Mouse (Mus musculus): Measurements from ENCODE around the gene Cdkn2c. TPM values are rescaled to one million over a fixed set of nuclear protein-coding genes. Genes with fewer than 3 reads are reported as not detected.

The Cdkn2c gene
- polyA plus RNA-seq, 1 experiment from 2014 or later, result 1.0 TPM

- Histone ChIP-seq H3K27me3 (ENCODE audit: control insufficient read depth, insufficient read depth, low read length) (no peaks in the 10 kb centered on the region), H3K4me1 (ENCODE audit: control insufficient read depth, insufficient read depth, low read length) (0 out of 2 replicates have a peak, but pooled peaks cover 3% of the 10 kb centered on the region), H3K27ac (ENCODE audit: low read depth, low read length) (no peak overlapping the region), H3K9ac (replicated peaks; ENCODE audit: low read depth, low read length) (no peak overlapping the region), H3K9me3 (ENCODE audit: control insufficient read depth, low read length) (no peaks in the 10 kb centered on the region), H3K36me3 (ENCODE audit: control insufficient read depth, insufficient read depth, low read length) (no peaks in the 10 kb centered on the region), H3K4me3 (ENCODE audit: low read depth, low read length) (no peak overlapping the region), H3K4me2 (ENCODE audit: low read depth, low read length) (no peak overlapping the region)
- ATAC-seq (ENCODE audit: low read depth), result no peak
- WGBS, result 81% methylated on average over 2 of the region's 2 CpGs
Observed at GRCm38 (mm10) chr4:109674097-109674496, 7.1 kb upstream of the Cdkn2c start.

DNA sequence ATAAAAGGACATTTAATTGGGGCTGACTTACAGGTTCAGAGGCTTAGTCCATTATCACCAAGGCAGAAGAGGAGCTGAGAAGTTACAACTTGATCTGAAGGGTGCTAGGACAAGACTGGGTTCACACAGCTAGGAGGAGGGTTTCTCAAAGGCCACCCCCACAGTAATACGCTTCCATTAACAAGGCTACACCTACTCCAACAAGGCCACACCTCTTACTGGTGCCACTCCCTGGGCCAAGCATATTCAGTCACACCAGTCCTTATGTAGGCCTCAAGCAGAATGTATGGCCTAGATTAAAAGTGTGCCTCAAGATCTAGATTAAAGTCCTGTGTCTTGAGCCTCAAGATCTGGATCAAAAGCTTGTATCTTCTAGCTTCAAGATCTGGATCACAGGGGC is 5.0 kb upstream of the Cdkn2c start:
- 71% methylated on average over 1 of the region's 1 CpGs for WGBS
- no peak overlapping the region for H3K4me2 ChIP-seq (ENCODE audit: low read depth, low read length)
- no peak overlapping the region for H3K4me3 ChIP-seq (ENCODE audit: low read depth, low read length)
- no peak overlapping the region for H3K27ac ChIP-seq (ENCODE audit: low read depth, low read length)
- no peak for ATAC-seq (ENCODE audit: low read depth)
- H3K4me1 ChIP-seq (ENCODE audit: control insufficient read depth, insufficient read depth, low read length), result no peaks in the 10 kb centered on the region
- no peaks in the 10 kb centered on the region for H3K36me3 ChIP-seq (ENCODE audit: control insufficient read depth, insufficient read depth, low read length)
- no peaks in the 10 kb centered on the region; the same call in 1 of the 2 replicates for H3K27me3 ChIP-seq (ENCODE audit: control insufficient read depth, insufficient read depth, low read length)
- H3K9ac ChIP-seq (replicated peaks; ENCODE audit: low read depth, low read length), result no peak overlapping the region
- no peaks in the 10 kb centered on the region for H3K9me3 ChIP-seq (ENCODE audit: control insufficient read depth, low read length)

GRCm38 (mm10) chr4:109670213-109670612 is 3.2 kb upstream of the Cdkn2c start:
- H3K9me3 ChIP-seq (ENCODE audit: control insufficient read depth, low read length), result no peaks in the 10 kb centered on the region
- H3K4me1 ChIP-seq (ENCODE audit: control insufficient read depth, insufficient read depth, low read length), result peaks cover 10% of the 10 kb centered on the region; the same call in 1 of the 2 replicates
- H3K9ac ChIP-seq (replicated peaks; ENCODE audit: low read depth, low read length), result no peak overlapping the region
- H3K27me3 ChIP-seq (ENCODE audit: control insufficient read depth, insufficient read depth, low read length), result peaks cover 1% of the 10 kb centered on the region; the same call in 1 of the 2 replicates
- 88% methylated on average over 2 of the region's 2 CpGs for WGBS
- no peak for ATAC-seq (ENCODE audit: low read depth)
- no peaks in the 10 kb centered on the region for H3K36me3 ChIP-seq (ENCODE audit: control insufficient read depth, insufficient read depth, low read length)
- H3K4me3 ChIP-seq (ENCODE audit: low read depth, low read length), result no peak overlapping the region
- no peak overlapping the region for H3K27ac ChIP-seq (ENCODE audit: low read depth, low read length)
- H3K4me2 ChIP-seq (ENCODE audit: low read depth, low read length), result no peak overlapping the region

- Histone ChIP-seq H3K9me3 (ENCODE audit: control insufficient read depth, low read length) (no peaks in the 10 kb centered on the region), H3K27ac (ENCODE audit: low read depth, low read length) (no peak overlapping the region), H3K9ac (replicated peaks; ENCODE audit: low read depth, low read length) (no peak overlapping the region), H3K4me3 (ENCODE audit: low read depth, low read length) (no peak overlapping the region), H3K27me3 (ENCODE audit: control insufficient read depth, insufficient read depth, low read length) (peaks cover 14% of the 10 kb centered on the region), H3K4me2 (ENCODE audit: low read depth, low read length) (peak overlapping the region; percentile 72; the same call in 1 of the 2 replicates), H3K4me1 (ENCODE audit: control insufficient read depth, insufficient read depth, low read length) (peaks cover 10% of the 10 kb centered on the region; the same call in 1 of the 2 replicates), H3K36me3 (ENCODE audit: control insufficient read depth, insufficient read depth, low read length) (no peaks in the 10 kb centered on the region)
- 55% methylated on average over 2 of the region's 2 CpGs for WGBS
- no peak for ATAC-seq (ENCODE audit: low read depth)
Observed at GRCm38 (mm10) chr4:109667518-109667917, 529 bp upstream of the Cdkn2c start.

GRCm38 (mm10) chr4:109665982-109666460 is 968 bp downstream of the Cdkn2c start:
- peak overlapping the region; percentile 39 for H3K9ac ChIP-seq (replicated peaks; ENCODE audit: low read depth, low read length)
- H3K4me2 ChIP-seq (ENCODE audit: low read depth, low read length), result peak overlapping the region; percentile 72
- under 1% methylated on average over 49 of the region's 49 CpGs for WGBS
- peaks cover 10% of the 10 kb centered on the region; the same call in 1 of the 2 replicates for H3K4me1 ChIP-seq (ENCODE audit: control insufficient read depth, insufficient read depth, low read length)
- peak; percentile 60 for ATAC-seq (ENCODE audit: low read depth)
- H3K9me3 ChIP-seq (ENCODE audit: control insufficient read depth, low read length), result no peaks in the 10 kb centered on the region
- no peak overlapping the region for H3K27ac ChIP-seq (ENCODE audit: low read depth, low read length)
- peak overlapping the region; percentile 42 for H3K4me3 ChIP-seq (ENCODE audit: low read depth, low read length)
- no peaks in the 10 kb centered on the region for H3K36me3 ChIP-seq (ENCODE audit: control insufficient read depth, insufficient read depth, low read length)
- peaks cover 27% of the 10 kb centered on the region for H3K27me3 ChIP-seq (ENCODE audit: control insufficient read depth, insufficient read depth, low read length)

DNA sequence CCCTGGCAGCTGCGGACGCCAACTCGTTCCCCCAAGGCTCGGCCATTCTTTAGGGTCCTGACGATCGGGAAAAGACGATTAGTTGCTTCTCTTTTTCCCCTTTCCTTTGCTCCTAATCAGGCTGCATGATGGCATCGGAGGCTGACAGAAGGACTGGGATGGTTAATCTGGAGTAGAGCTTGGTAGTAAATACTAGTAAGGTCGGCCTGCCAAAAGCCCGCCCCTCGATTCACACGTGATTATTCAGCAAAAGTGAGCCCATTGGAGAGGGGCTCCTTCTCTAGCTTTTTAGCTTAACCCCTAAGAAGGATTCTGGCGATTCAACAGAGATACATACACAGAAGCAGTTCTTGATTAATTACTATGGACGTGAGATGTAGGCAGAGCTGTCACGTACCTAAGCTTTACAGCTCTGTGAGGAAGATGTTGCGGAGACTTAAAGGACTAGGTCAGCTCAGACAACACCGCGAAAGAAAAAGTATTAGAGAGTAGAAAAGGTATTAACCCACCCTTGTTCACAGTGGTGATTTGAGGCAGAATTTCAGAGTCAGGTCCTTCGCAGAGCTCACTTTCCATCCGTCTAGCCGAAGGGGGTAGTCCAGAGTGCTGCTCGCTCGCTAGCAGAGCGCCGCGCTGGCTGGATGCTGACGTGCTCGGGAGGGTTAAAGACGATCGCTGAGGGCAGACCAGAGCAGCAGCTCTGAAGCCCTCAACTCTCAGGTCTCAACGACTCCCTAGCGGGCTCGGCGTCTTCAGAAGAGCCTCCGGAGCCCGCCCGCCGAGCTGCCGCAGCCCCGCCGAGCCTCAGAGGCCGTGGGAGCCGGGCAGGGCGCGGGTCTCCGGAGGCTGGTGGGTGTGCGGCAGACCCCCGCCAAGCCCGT is 1.6 kb downstream of the Cdkn2c start:
- H3K36me3 ChIP-seq (ENCODE audit: control insufficient read depth, insufficient read depth, low read length), result no peaks in the 10 kb centered on the region
- peaks cover 10% of the 10 kb centered on the region; the same call in 1 of the 2 replicates for H3K4me1 ChIP-seq (ENCODE audit: control insufficient read depth, insufficient read depth, low read length)
- H3K27ac ChIP-seq (ENCODE audit: low read depth, low read length), result no peak overlapping the region
- no peaks in the 10 kb centered on the region for H3K9me3 ChIP-seq (ENCODE audit: control insufficient read depth, low read length)
- peak overlapping the region; percentile 72 for H3K4me2 ChIP-seq (ENCODE audit: low read depth, low read length)
- ATAC-seq (ENCODE audit: low read depth), result peak; percentile 59; the same call in 1 of the 2 replicates
- peak overlapping the region; percentile 42 for H3K4me3 ChIP-seq (ENCODE audit: low read depth, low read length)
- under 1% methylated on average over 49 of the region's 49 CpGs for WGBS
- H3K9ac ChIP-seq (replicated peaks; ENCODE audit: low read depth, low read length), result peak overlapping the region; percentile 39
- peaks cover 31% of the 10 kb centered on the region for H3K27me3 ChIP-seq (ENCODE audit: control insufficient read depth, insufficient read depth, low read length)

DNA sequence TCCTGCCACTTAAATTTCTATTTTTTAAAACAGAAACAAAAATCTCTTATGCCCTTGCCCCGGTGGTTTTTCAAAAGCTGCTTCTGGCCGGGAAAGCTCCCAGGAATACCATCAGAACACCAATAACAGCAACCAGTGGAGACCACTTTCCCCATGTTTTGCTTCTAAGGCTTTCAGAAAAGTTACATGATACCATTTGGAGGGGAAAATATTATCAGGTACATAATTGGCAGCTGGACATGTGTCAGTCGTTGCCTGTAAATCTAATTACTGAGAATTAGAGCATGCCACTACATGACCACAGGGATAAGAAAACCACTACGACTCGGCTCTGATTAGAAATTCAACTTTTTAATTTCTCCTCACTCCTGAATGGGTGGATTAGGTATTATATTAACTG is 2.9 kb downstream of the Cdkn2c start:
- no peak overlapping the region for H3K4me3 ChIP-seq (ENCODE audit: low read depth, low read length)
- ATAC-seq (ENCODE audit: low read depth), result no peak
- H3K9me3 ChIP-seq (ENCODE audit: control insufficient read depth, low read length), result no peaks in the 10 kb centered on the region
- no peak overlapping the region for H3K9ac ChIP-seq (replicated peaks; ENCODE audit: low read depth, low read length)
- H3K4me2 ChIP-seq (ENCODE audit: low read depth, low read length), result no peak overlapping the region
- H3K4me1 ChIP-seq (ENCODE audit: control insufficient read depth, insufficient read depth, low read length), result peaks cover 10% of the 10 kb centered on the region; the same call in 1 of the 2 replicates
- WGBS, result 11% methylated on average over 5 of the region's 5 CpGs
- H3K36me3 ChIP-seq (ENCODE audit: control insufficient read depth, insufficient read depth, low read length), result no peaks in the 10 kb centered on the region
- peaks cover 38% of the 10 kb centered on the region for H3K27me3 ChIP-seq (ENCODE audit: control insufficient read depth, insufficient read depth, low read length)
- no peak overlapping the region for H3K27ac ChIP-seq (ENCODE audit: low read depth, low read length)

DNA sequence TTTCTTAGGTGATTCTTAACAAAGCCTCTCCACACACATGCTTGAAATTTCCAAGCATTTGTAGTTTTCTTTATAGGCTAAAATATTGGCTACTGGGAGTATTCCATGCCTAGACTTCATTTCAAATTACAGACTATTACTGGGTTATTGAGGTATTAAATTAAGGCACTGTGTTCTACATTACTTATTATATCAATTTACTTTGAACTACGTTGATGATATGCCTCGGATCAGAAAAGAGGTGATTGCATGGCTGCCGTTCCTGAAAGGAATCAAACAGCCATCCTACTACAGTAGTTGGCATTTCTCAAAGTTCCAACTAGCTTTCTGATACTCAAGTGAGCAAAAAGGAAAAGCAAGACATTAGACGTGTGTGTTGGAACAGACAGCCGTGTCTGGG is 4.7 kb downstream of the Cdkn2c start:
- peaks cover 46% of the 10 kb centered on the region for H3K27me3 ChIP-seq (ENCODE audit: control insufficient read depth, insufficient read depth, low read length)
- H3K9ac ChIP-seq (replicated peaks; ENCODE audit: low read depth, low read length), result no peak overlapping the region
- peaks cover 13% of the 10 kb centered on the region for H3K4me1 ChIP-seq (ENCODE audit: control insufficient read depth, insufficient read depth, low read length)
- H3K27ac ChIP-seq (ENCODE audit: low read depth, low read length), result no peak overlapping the region
- WGBS, result 11% methylated on average over 5 of the region's 5 CpGs
- H3K4me2 ChIP-seq (ENCODE audit: low read depth, low read length), result no peak overlapping the region
- no peaks in the 10 kb centered on the region for H3K9me3 ChIP-seq (ENCODE audit: control insufficient read depth, low read length)
- no peak for ATAC-seq (ENCODE audit: low read depth)
- H3K4me3 ChIP-seq (ENCODE audit: low read depth, low read length), result no peak overlapping the region
- no peaks in the 10 kb centered on the region for H3K36me3 ChIP-seq (ENCODE audit: control insufficient read depth, insufficient read depth, low read length)

- Histone ChIP-seq H3K27me3 (ENCODE audit: control insufficient read depth, insufficient read depth, low read length) (peaks cover 56% of the 10 kb centered on the region), H3K36me3 (ENCODE audit: control insufficient read depth, insufficient read depth, low read length) (no peaks in the 10 kb centered on the region), H3K9ac (replicated peaks; ENCODE audit: low read depth, low read length) (no peak overlapping the region), H3K9me3 (ENCODE audit: control insufficient read depth, low read length) (no peaks in the 10 kb centered on the region), H3K4me3 (ENCODE audit: low read depth, low read length) (no peak overlapping the region), H3K27ac (ENCODE audit: low read depth, low read length) (no peak overlapping the region), H3K4me1 (ENCODE audit: control insufficient read depth, insufficient read depth, low read length) (peaks cover 16% of the 10 kb centered on the region), H3K4me2 (ENCODE audit: low read depth, low read length) (no peak overlapping the region)
- no peak for ATAC-seq (ENCODE audit: low read depth)
- WGBS, result 15% methylated on average over 5 of the region's 5 CpGs
Observed at GRCm38 (mm10) chr4:109661183-109661582, 5.8 kb downstream of the Cdkn2c start.
